Mouse (Mus musculus) brain, adult 2 months (tissue): Measurements from ENCODE around the gene Maats1.
A peak's percentile ranks its signal among the peaks of the same experiment; 100 is the strongest.

Experiments
- DNase-seq: peaks from one replicate; pipeline ENCODE4 v3.0.0; 2011; ENCODE audit warnings: low read depth, low spot score

Gene Maats1

GRCm38 (mm10) chr16:38341396-38342324 is at the start of gene Maats1:
TSS of gene Maats1 (minus strand) at chr16:38342143.
- peak; percentile 83 for DNase-seq

DNA sequence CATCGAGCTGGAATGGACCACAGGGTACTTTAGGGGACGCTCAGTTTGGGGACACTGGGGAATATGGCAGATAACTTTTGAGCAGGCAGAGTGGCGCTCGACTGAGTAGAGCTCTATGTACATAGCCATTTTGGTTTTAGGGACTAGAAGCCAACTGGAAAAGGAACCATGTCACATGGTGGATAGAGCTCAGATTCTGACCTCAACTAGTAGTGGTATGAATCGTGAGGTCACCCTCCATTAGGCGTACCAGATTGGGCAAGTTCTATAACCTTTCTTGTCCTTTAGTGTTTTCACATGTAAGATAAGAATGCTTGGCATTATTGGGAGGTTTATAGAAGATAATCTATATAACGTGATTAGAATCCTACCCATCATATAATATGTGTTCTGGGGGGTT is 48.4 kb upstream of the Maats1 start:
- DNase-seq: no peak

DNA sequence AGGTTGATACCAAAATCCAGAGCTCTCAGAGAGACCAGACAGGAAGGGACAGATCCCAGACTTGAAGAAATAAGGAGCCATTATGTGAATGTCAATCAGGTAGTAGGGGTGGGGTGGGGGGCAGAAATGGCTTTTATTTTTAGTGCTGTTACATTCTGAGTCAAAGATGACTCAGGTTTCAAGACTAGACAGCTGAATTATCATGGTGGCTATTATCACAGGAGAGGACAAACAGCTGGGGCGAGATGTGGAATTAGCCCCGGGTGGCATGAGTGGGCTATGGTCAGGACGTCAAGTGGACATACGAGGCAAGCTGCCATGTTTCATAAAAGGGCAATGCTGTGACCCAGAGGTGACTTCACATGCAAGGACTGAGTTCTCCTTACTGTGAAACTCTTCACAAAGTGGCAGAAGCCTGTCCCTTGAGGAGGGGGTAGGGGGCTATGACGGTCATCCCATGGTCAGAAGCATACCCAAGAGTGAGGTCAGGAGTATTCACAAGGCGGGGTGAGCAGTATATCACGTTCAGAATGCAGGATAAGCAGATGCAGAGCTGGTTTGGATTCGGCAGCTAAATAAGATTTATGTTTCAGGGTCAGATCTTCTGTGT is 47.4 kb upstream of the Maats1 start:
- DNase-seq: no peak

- DNase-seq: no peak
Measured at GRCm38 (mm10) chr16:38388757-38389156, 46.8 kb upstream of the Maats1 start.

GRCm38 (mm10) chr16:38387389-38387788 is 45.4 kb upstream of the Maats1 start:
- no peak for DNase-seq

- DNase-seq: no peak
Measured at GRCm38 (mm10) chr16:38385700-38386099, 43.8 kb upstream of the Maats1 start.

GRCm38 (mm10) chr16:38385184-38385634 is 43.3 kb upstream of the Maats1 start:
- DNase-seq: no peak

- DNase-seq: no peak
Measured at GRCm38 (mm10) chr16:38383683-38384082, 41.7 kb upstream of the Maats1 start.

DNA sequence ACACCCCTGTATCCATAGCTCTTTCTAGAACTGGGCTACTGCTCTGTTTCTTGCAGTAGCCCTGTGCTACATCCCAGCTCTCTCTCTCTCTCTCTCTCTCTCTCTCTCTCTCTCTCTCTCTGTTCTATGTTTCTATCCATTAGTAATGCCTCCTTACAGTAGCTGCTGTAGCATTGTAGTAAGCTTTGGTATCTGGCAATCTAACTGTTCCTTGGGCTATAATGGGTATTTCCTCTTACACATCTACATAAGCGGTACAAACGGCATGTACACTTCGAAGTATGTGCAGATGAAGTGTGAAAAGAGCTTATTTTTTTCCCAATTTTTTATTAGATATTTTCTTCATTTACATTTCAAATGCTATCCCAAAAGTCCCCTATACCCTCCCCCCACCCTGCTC is 38.0 kb upstream of the Maats1 start:
- DNase-seq: no peak

DNA sequence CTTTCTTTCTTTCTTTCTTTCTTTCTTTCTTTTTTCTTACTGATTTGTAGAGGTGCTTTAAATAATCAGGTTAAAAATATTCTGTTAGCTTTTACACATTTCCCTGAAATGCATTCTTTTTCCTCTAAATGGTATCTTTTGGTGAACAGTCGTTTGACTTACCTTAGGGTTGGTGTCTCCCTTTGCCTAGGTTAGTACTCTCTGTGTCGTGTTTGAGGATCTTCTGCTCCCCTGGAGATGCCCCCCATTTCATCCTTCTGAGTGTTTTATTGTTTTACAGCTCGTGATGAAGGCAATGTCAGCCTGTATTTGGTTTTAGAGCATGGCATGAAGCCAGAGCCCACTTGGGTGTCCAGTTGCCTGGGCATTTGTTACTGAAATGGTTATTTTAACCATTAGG is 37.5 kb upstream of the Maats1 start:
- no peak for DNase-seq

GRCm38 (mm10) chr16:38379088-38379487 is 37.1 kb upstream of the Maats1 start:
- no peak for DNase-seq

DNA sequence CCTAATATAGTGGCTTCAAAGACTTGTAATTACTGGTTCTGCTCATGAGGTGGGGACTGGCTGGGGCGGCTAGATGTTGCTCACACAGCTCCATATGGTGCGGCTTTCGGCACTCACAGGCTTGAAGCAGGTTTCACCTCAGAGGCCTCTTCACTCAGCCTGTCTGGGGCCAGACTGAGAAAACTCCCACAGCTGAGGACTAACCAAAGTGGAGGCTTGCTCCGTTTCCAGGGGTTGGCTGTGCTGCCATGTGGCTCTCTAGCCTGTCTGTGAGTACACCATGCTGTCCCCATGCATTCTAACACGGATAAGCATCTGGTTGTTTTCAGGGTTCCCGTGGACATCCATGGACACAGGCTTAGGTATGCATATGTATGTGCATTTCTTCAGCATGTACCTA is 36.6 kb upstream of the Maats1 start:
- no peak for DNase-seq

DNA sequence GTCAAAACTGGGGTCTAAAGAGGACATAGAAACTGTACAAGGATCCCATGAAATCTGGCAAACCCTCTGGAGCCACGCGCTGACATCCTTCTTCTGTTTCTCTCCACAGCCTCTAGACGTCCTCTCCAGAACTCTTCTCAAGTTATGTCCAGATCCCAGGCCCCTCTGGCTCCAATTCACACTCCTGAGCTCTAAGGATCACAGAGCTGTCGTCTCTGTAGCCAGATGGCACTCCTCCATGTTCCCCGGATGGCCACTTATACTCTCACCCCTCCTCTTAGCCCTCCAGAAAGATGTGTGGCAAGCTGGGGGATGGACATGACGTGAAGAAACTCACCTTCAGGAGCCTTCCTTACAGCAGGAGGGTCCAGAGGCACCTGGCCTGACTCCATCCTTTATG is 35.6 kb upstream of the Maats1 start:
- DNase-seq: no peak

DNA sequence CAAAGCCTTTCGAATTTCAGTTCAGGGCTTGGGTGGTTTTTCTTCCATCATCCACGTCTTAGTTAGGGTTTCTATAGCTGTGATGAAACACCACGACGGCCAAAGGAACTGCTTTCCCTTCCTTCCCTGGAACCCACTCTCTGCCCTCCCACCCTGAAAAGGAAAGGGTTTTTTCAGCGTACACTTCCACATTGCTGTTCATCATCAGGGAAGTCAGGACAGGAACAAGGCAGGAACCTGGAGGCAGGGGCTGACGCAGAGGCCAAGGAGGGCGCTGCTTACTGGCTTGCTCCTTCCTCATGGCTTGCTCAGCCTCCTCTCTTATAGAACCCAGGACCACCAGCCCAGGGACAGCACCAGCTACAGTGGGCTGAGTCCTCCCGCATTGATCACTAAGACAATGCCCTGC is 34.9 kb upstream of the Maats1 start:
- DNase-seq: no peak

DNA sequence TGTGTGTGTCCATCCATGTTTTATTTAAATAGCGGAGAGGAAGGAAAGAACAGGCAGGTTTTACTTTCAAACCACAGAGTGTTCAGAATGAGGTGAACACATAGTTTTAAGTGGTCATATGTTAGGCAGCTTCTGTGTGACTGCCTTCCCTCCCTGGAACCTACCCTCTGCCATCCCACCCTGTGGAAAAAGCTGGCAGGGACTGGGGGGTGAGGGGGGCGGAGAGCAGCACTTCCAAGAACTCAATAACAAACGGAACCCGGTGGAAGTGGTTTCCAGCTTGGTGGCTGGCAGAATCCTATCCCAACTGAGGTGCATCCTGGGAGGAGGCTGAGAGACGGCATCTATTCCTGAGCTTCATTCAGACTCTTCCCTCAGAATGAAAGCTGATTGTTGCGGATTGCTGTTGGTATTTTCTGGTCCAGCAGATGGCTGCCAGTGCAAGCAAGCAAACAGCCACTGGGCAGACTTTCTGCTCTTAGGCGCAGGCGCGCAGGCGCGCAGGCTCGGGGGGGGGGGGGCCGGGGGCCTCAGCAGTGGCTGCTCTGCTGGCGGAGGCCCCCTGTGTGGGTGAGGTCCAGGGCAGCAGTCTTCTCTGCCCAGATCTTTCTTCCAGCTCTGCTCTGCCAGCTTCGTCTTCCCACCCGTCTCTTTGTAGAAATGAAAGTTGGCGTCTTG is 34.4 kb upstream of the Maats1 start:
- peak; percentile 89 for DNase-seq

GRCm38 (mm10) chr16:38375182-38375581 is 33.2 kb upstream of the Maats1 start:
- DNase-seq: no peak

GRCm38 (mm10) chr16:38374379-38375140 is 32.6 kb upstream of the Maats1 start:
- no peak for DNase-seq

DNA sequence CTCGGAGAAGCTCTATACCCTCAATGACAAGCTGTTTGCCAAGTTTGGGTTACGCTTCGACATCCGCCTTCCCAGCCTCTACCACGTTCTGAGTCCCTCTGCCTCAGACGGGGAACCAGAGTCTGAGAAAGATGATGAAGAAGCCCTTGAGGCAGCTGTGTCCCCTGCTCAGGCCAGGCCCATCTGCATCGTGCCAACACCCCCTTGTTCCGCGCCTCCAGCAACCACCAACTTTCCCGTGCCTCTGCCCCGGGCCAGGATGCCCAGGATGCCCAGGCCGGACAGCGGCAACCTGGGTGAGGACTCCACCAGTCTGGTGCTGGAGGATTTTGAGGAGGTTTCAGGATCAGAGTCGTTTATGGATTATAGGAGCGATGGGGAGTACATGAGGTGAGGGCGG is 32.0 kb upstream of the Maats1 start:
- no peak for DNase-seq

GRCm38 (mm10) chr16:38373439-38373838 is 31.5 kb upstream of the Maats1 start:
- DNase-seq: no peak

DNA sequence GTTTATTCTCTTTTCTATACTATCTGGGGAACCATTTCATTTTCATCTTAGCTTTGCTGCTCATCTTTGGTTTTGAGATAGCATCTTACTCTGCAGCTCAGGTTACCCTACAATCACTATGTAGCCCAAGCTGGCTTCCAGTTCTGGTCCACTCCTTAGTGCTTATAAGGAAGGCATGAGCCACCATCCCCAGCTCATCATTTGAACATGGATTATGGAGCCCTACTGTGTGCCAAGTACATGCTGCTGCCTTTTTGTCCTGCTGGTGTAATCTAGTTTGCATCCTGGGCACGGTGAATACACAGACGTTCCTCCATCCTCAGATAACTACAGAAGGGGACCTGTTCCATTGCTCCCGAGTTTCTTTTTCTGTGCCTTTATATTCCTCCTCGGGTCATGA is 30.9 kb upstream of the Maats1 start:
- DNase-seq: no peak

- DNase-seq: no peak
Measured at GRCm38 (mm10) chr16:38371705-38372296, 29.9 kb upstream of the Maats1 start.
